Mouse (Mus musculus) embryonic facial prominence, embryonic 12.5 days (tissue): ENCODE measurements around the gene C530008M17Rik. TPM values are rescaled to one million over a fixed set of nuclear protein-coding genes. Genes with fewer than 3 reads are reported as not detected.

ENCODE experiments used
- ATAC-seq: fragments of 200-750 bp; cut with Nextera tagmentation; 2 replicates; pipeline ENCODE4 v1.8.0; 2017; ENCODE audit not compliant: insufficient number of reproducible peaks, insufficient read depth, low FRiP score, low TSS enrichment
- H3K27ac ChIP-seq: fragments of 300-500 bp; sonication (generic); 2 replicates; pipeline ENCODE4 v1.5.1; 2016; ENCODE audit warnings: mild to moderate bottlenecking
- H3K27me3 ChIP-seq: fragments of 300-500 bp; sonication (generic); 2 replicates; pipeline ENCODE4 v1.6.1; 2016; ENCODE audit warnings: mild to moderate bottlenecking, moderate library complexity
- H3K36me3 ChIP-seq: fragments of 300-500 bp; sonication (generic); 2 replicates; pipeline ENCODE4 v1.6.1; 2016; ENCODE audit warnings: mild to moderate bottlenecking
- H3K4me1 ChIP-seq: fragments of 300-500 bp; sonication (generic); 2 replicates; pipeline ENCODE4 v1.6.1; 2016
- H3K4me2 ChIP-seq: fragments of 300-500 bp; sonication (generic); replicated peaks from 2 replicates; pipeline ENCODE4 v1.6.1; 2016; ENCODE audit warnings: mild to moderate bottlenecking, moderate library complexity
- H3K4me3 ChIP-seq: fragments of 300-500 bp; sonication (generic); 2 replicates; pipeline ENCODE4 v1.5.1; 2016; ENCODE audit warnings: mild to moderate bottlenecking
- H3K9ac ChIP-seq: fragments of 300-500 bp; sonication (generic); 2 replicates; pipeline ENCODE4 v1.6.1; 2016; ENCODE audit warnings: mild to moderate bottlenecking, moderate library complexity
- H3K9me3 ChIP-seq: fragments of 300-500 bp; sonication (generic); 2 replicates; pipeline ENCODE4 v1.6.1; 2016; ENCODE audit warnings: mild to moderate bottlenecking, moderate library complexity
- WGBS: fragments of 180-500 bp; shearing (Covaris S2); methylation state at CpG from one replicate; pipeline ENCODE4 v1.1.7; 2016; 5-methylcytosine and 5-hydroxymethylcytosine counted together
- polyA plus RNA-seq: library from polyadenylated mRNA; unstranded; fragments of >200 nt; fragmentation: Nextera tagmentation; extraction: Ambion mirVana; gene quantifications from 2 replicates; pipeline ENCODE4 v1.2.1, GENCODE M21; 2016

The C530008M17Rik gene
- polyA plus RNA-seq, 1 experiment from 2014 or later: 28.0 TPM

DNA sequence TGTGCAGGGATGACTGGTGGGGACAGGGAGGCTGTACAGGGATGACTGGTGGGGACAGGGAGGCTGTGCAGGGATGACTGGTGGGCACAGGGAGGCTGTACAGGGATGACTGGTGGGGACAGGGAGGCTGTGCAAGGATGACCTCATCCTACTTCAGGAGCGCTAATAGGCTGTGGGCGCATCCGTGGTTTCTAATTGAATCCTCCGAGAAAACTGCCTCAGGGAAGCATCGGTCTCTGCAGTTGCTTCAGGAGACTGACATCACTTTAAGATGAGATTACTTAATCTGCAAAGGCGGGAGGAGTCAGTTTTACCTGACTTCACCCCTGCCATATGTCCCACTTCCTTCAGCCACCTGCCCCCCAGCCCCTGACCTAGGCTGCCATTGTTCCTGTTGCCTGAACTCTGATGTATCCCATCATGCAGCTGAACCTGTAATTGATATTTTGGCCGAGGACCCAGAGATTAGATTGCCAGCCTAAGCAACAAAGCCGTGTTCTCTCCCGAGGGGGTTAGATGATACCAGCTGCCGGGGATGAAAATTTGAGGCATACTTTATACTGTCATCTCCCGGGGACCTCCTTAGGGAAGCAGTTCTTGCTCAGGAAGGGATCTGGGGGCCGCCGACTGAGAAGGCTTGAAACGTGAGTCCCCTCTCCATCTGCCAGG, 105.9 kb downstream of the C530008M17Rik start:
- peak; percentile 55 for ATAC-seq
- H3K27ac ChIP-seq: peak overlapping the region; percentile 77; the same call in 1 of the 2 replicates
- H3K36me3 ChIP-seq: peaks cover 8% of the 10 kb centered on the region; the same call in 1 of the 2 replicates
- H3K9me3 ChIP-seq: no peaks in the 10 kb centered on the region
- 34% methylated on average over 14 of the region's 14 CpGs for WGBS
- H3K27me3 ChIP-seq: no peaks in the 10 kb centered on the region
- peaks cover 52% of the 10 kb centered on the region for H3K4me1 ChIP-seq
- no peak overlapping the region for H3K9ac ChIP-seq
- H3K4me3 ChIP-seq: no peak overlapping the region
- H3K4me2 ChIP-seq: no peak overlapping the region

DNA sequence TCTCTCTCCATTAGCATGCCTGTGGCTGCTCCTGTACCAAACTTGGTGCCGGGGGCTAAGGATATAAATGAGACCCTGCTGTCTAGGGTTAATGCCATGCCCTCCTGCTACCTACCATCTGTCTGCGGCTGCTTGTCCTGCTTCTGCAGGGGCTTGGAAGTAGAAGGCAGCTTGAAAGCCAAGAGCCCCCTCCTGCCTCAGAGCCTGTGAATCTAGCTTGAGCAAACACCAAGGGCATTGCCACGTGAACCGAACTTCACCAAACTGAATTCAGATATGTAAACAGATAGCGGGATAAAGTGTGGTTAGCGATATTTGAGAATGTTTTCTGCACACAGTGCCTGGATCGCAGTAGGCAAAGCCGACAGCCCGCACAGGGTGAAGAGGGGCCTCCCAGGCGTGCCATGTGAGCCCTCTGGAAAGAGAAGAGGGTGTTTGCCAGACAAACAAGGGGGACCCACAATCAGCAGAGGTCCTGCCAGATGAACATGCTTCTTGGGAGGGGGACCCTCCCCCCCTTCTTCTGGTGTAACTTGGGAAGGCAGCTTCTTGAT, 106.9 kb downstream of the C530008M17Rik start:
- H3K4me2 ChIP-seq: peak overlapping the region; percentile 27
- H3K4me3 ChIP-seq: 0 out of 2 replicates have a peak overlapping the region, but pooled peaks have one; percentile 4
- H3K9ac ChIP-seq: peak overlapping the region; percentile 25
- 29% methylated on average over 10 of the region's 10 CpGs for WGBS
- H3K36me3 ChIP-seq: peaks cover 8% of the 10 kb centered on the region; the same call in 1 of the 2 replicates
- no peaks in the 10 kb centered on the region for H3K9me3 ChIP-seq
- H3K27ac ChIP-seq: peak overlapping the region; percentile 77
- peaks cover 49% of the 10 kb centered on the region for H3K4me1 ChIP-seq
- no peaks in the 10 kb centered on the region for H3K27me3 ChIP-seq
- ATAC-seq: peak; percentile 67

DNA sequence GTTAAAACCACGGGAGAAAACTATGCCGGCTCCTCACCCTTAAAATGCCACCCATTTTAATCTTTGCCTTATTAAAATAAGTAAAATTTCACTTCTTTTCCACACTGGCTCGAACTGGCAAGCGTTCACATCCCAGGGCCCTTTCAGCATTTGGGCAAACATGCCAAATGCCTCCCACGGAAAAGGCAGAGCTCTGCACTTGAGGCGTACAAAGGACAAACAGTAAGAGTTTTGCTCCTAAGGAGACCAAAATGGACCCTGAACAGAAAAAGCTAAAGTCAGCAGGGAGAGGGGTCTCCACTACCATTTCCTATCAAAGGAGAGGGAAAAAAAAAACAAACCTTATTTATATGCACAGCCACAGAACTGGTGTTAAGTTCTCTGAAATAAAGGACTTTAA, 107.4 kb downstream of the C530008M17Rik start:
- peaks cover 8% of the 10 kb centered on the region; the same call in 1 of the 2 replicates for H3K36me3 ChIP-seq
- H3K9me3 ChIP-seq: no peaks in the 10 kb centered on the region
- no peak for ATAC-seq
- no peak overlapping the region for H3K4me3 ChIP-seq
- peak overlapping the region; percentile 27 for H3K4me2 ChIP-seq
- WGBS: 51% methylated on average over 6 of the region's 6 CpGs
- no peaks in the 10 kb centered on the region for H3K27me3 ChIP-seq
- peak overlapping the region; percentile 77 for H3K27ac ChIP-seq
- H3K9ac ChIP-seq: no peak overlapping the region
- peaks cover 45% of the 10 kb centered on the region for H3K4me1 ChIP-seq

DNA sequence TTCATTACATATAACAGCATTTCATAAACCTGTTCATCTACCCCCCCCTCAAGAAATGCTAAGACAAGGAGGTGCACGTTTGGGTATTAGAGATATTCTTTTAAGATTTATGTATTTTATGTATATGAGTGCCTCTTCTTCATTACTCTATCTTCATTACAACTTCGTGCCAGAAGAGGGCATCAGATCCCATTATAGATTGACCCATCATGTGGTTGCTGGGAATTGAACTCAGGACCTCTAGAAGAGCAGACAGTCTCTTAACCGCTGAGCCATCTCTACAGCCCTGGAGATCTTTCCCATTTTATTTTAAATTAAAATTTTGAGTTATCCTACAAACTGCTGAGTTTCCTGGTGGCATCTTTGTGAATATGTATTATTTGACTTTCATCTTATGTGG, 112.7 kb downstream of the C530008M17Rik start:
- peaks cover 7% of the 10 kb centered on the region for H3K4me1 ChIP-seq
- no peaks in the 10 kb centered on the region for H3K27me3 ChIP-seq
- no peak overlapping the region for H3K9ac ChIP-seq
- H3K4me3 ChIP-seq: no peak overlapping the region
- no peak overlapping the region for H3K4me2 ChIP-seq
- WGBS: 71% methylated on average over 3 of the region's 3 CpGs
- no peak for ATAC-seq
- H3K9me3 ChIP-seq: no peaks in the 10 kb centered on the region
- peaks cover 14% of the 10 kb centered on the region for H3K36me3 ChIP-seq
- H3K27ac ChIP-seq: no peak overlapping the region

DNA sequence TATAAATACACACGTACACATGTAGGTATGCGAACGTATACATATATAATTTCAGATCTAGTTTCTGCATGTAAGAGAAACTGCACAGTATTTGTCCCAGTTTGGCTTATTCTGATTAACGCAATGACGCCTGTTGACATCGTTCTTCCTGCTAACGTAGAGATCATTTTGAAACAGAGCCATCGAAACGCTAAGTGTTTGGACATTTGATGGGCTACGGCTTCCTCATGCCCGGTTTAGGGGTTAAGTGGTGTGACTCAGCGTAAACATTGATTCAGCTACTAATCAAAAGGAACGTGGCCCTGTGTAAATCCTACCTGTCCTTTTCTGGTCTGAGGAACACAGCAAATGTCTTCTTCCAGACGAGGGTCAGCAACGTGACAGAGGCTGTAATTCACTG, 113.3 kb downstream of the C530008M17Rik start:
- no peaks in the 10 kb centered on the region for H3K9me3 ChIP-seq
- H3K4me3 ChIP-seq: no peak overlapping the region
- peaks cover 14% of the 10 kb centered on the region for H3K36me3 ChIP-seq
- 92% methylated on average over 15 of the region's 15 CpGs for WGBS
- H3K4me2 ChIP-seq: no peak overlapping the region
- H3K27ac ChIP-seq: no peak overlapping the region
- peaks cover 2% of the 10 kb centered on the region for H3K4me1 ChIP-seq
- H3K27me3 ChIP-seq: no peaks in the 10 kb centered on the region
- ATAC-seq: no peak
- H3K9ac ChIP-seq: no peak overlapping the region

DNA sequence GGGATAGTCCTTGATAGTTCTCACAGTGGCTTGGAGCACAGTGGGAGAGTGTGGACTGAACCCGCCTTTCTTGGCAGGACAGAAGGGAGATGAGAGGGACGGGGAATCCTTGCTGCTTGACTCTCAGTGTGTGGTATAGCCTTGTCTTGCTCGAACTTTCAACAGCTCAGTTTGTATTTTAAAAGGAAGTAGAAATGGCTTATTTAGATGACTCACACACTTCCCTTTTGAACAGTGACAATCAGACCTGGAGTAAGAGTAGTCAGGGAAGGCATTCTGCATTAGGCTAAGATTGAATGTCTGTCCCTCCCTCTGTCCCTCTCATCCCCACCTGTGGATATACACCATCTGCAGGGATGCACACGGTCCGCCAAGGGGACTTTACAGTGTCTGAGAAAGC, 115.1 kb downstream of the C530008M17Rik start:
- H3K4me1 ChIP-seq: no peaks in the 10 kb centered on the region

DNA sequence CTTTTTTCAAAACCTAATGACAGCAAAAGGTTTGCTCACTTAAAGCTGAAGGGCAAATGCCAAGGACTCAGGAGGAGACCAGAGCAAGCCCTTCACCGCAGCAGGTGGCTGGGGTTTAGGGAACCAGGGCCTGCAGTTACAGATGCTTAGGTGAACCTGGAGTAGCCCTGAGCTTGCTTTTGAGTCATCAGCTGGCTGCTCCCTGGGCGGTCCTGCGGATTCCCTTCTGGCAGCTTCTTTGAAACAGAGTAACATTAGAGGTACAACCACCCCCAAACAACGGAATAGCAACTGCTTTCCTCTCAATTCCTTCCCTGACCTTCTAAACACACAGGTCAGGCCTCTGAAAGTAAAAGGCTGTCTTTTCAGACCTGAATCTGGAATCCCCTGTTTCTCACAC, 116.5 kb downstream of the C530008M17Rik start:
- Histone ChIP-seq H3K4me3 (no peak overlapping the region), H3K4me2 (no peak overlapping the region), H3K4me1 (no peaks in the 10 kb centered on the region), H3K27ac (no peak overlapping the region), H3K27me3 (no peaks in the 10 kb centered on the region), H3K36me3 (peaks cover 6% of the 10 kb centered on the region; the same call in 1 of the 2 replicates), H3K9me3 (no peaks in the 10 kb centered on the region), H3K9ac (no peak overlapping the region)
- WGBS: 49% methylated on average over 4 of the region's 4 CpGs
- no peak for ATAC-seq

More for the DNA sequence above, 115.1 kb downstream of the C530008M17Rik start:
- no peak overlapping the region for H3K9ac ChIP-seq
- ATAC-seq: no peak
- no peaks in the 10 kb centered on the region for H3K27me3 ChIP-seq
- WGBS: 85% methylated on average over 5 of the region's 5 CpGs
- H3K36me3 ChIP-seq: peaks cover 6% of the 10 kb centered on the region; the same call in 1 of the 2 replicates
- H3K27ac ChIP-seq: no peak overlapping the region
- H3K4me2 ChIP-seq: no peak overlapping the region
- no peaks in the 10 kb centered on the region for H3K9me3 ChIP-seq
- H3K4me3 ChIP-seq: no peak overlapping the region

DNA sequence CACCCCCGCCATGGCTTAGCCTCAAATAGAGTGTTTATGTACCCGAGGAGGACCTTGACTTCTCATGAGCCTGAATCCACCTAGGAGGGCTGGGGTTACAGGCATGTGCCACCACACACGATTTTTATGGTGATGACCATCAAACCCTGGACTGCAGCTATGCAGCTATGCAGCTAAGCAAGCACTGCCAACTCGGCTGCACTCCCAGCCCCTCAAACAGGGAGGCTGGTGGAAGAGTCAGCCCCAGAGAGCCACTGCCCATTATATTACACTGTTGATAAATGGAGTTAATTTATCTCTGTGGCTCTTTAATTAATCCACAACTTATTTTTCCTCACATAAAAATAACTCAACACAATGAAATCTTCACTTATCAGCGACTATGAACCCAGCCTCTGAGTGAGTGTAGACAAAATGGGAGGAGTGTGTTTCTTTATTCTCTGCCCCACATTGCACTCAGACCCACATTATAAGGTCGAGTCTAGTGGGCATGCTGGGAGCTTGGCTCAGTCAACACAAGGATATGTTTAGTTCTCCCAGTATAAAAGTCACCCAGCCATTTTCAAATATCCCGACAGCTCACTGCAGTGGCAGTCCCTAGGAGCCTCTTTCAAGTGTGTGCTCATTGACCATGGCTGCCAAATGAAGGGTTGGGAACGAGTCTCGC, 117.3 kb downstream of the C530008M17Rik start:
- 76% methylated on average over 9 of the region's 9 CpGs for WGBS
- Histone ChIP-seq H3K27ac (no peak overlapping the region), H3K9me3 (no peaks in the 10 kb centered on the region), H3K36me3 (peaks cover 6% of the 10 kb centered on the region; the same call in 1 of the 2 replicates), H3K4me2 (no peak overlapping the region), H3K27me3 (no peaks in the 10 kb centered on the region), H3K4me3 (no peak overlapping the region), H3K4me1 (no peaks in the 10 kb centered on the region), H3K9ac (no peak overlapping the region)
- ATAC-seq: no peak

DNA sequence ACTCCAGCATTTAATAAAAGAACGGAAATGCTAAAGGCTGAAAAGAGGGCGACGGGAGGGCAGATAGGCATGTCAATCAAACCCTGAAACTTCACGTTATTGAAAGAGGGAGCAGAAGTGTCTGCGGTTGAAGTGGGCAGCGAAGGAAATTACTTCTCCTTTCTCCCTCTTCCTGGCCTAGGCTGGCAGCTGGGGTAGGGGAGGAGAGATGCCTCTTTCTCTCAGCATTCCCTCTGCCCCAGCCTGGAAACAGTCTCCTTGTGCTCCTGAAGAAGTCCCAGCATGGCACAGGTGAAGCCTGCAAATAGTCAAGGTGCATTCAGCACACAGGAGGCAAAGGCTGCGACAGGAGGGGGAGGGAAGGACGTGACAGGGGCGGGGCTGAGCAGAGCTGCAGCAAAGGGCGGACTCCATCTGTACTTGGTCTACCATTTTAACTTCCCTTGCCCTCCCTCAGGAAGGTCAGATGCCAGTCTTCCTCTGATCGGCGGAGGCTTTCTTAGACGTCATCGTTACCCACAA, 122.8 kb downstream of the C530008M17Rik start:
- Histone ChIP-seq H3K27me3 (no peaks in the 10 kb centered on the region), H3K27ac (peak overlapping the region; percentile 17; the same call in 1 of the 2 replicates), H3K4me2 (no peak overlapping the region)

DNA sequence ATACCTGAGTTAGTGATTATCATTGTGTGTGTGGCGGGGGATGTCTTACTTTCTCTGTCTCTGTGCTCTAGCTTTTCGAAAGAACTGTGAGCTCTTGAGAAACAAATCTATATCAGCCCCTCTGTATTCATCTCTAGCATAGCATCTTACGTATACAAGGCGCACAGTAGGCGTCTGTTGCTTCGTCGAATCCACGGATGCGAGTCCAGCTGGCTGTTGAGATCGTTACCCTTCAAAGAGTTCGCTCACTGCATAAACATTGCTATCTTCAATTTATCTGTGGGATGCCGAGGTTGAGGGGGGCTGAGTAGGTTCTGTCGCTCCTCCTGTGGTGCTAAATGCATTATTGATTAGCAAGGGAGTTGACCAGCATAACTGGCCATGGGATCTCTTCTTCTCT, 125.6 kb downstream of the C530008M17Rik start:
- H3K36me3 ChIP-seq: no peaks in the 10 kb centered on the region
- H3K27ac ChIP-seq: peak overlapping the region; percentile 72
- H3K9me3 ChIP-seq: no peaks in the 10 kb centered on the region
- H3K27me3 ChIP-seq: no peaks in the 10 kb centered on the region
- H3K4me1 ChIP-seq: peaks cover 5% of the 10 kb centered on the region; the same call in 1 of the 2 replicates
- H3K9ac ChIP-seq: no peak overlapping the region
- no peak for ATAC-seq
- no peak overlapping the region for H3K4me2 ChIP-seq
- no peak overlapping the region for H3K4me3 ChIP-seq
- WGBS: 86% methylated on average over 13 of the region's 13 CpGs

More for the DNA sequence above, 122.8 kb downstream of the C530008M17Rik start:
- no peak for ATAC-seq
- 48% methylated on average over 14 of the region's 14 CpGs for WGBS
- no peak overlapping the region for H3K4me3 ChIP-seq
- H3K9me3 ChIP-seq: no peaks in the 10 kb centered on the region
- peaks cover 5% of the 10 kb centered on the region; the same call in 1 of the 2 replicates for H3K4me1 ChIP-seq
- no peak overlapping the region for H3K9ac ChIP-seq
- no peaks in the 10 kb centered on the region for H3K36me3 ChIP-seq

DNA sequence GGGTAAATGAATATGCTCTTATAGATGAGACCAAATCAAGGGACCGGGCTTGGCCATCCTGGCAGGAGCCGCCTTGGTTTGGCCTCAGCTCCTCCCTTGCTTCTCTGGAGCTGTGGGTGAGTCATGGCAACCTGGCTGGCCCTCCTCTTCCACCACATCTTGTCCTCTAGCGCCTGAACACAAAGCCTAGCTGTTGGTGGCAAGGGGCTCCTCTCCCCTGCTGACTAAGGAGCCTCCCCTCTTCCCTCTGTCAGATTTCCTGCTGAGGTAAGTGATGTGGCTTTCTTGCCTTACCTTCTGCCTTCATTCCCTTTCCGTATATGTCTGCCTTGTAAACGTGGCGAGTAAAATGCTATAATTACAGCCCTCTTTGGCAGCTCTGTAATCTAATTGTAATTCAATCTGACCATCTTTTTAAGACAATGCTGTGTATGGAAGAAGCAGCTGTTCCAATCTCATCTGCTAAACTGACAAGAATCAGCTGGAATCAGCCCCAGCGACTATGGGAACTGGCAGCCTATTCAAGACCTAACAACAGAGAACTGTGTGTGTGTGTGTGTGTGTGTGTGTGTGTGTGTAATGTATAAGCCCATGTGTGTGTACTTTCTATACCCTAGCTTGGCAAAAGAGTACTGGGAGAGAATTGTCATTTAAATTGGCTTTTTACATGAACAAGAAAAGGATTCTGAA, 126.2 kb downstream of the C530008M17Rik start:
- Histone ChIP-seq H3K9ac (no peak overlapping the region), H3K4me2 (no peak overlapping the region), H3K27ac (peak overlapping the region; percentile 72), H3K9me3 (no peaks in the 10 kb centered on the region), H3K4me1 (peaks cover 5% of the 10 kb centered on the region; the same call in 1 of the 2 replicates), H3K27me3 (no peaks in the 10 kb centered on the region), H3K4me3 (no peak overlapping the region), H3K36me3 (no peaks in the 10 kb centered on the region)
- ATAC-seq: no peak
- 44% methylated on average over 7 of the region's 7 CpGs for WGBS
